Mouse (Mus musculus) forebrain, embryonic 15.5 days (tissue): ENCODE measurements at regions not wholly inside any gene's neighbourhood (a gene's known extent, or its start where the extent isn't known, plus 50 kb on each side); places are given as distances from the start of the nearest gene placed in this dataset.
A peak's percentile ranks its signal among the peaks of the same experiment; 100 is the strongest.

Experiments used
- ATAC-seq: fragments of 200-750 bp; cut with Nextera tagmentation; replicated peaks from 2 replicates; pipeline ENCODE4 v1.8.0; 2017; ENCODE audit warnings: mild to moderate bottlenecking, moderate TSS enrichment, moderate library complexity
- H3K27ac ChIP-seq: fragments of 300-500 bp; sonication (generic); replicated peaks from 2 replicates; pipeline ENCODE4 v1.5.1; 2015; ENCODE audit warnings: mild to moderate bottlenecking, inconsistent platforms
- H3K27me3 ChIP-seq: fragments of 300-500 bp; sonication (generic); 2 replicates; pipeline ENCODE4 v1.6.1; 2015; ENCODE audit warnings: inconsistent platforms
- H3K36me3 ChIP-seq: fragments of 300-500 bp; sonication (generic); 2 replicates; pipeline ENCODE4 v1.6.1; 2015; ENCODE audit warnings: mild to moderate bottlenecking, inconsistent platforms
- H3K4me1 ChIP-seq: fragments of 300-500 bp; sonication (generic); 2 replicates; pipeline ENCODE4 v1.6.1; 2015; ENCODE audit warnings: inconsistent platforms
- H3K4me2 ChIP-seq: fragments of 300-500 bp; sonication (generic); replicated peaks from 2 replicates; pipeline ENCODE4 v1.6.1; 2015; ENCODE audit warnings: mild to moderate bottlenecking, inconsistent platforms
- H3K4me3 ChIP-seq: fragments of 300-500 bp; sonication (generic); 2 replicates; pipeline ENCODE4 v1.5.1; 2015; ENCODE audit warnings: mild to moderate bottlenecking, inconsistent platforms
- H3K9ac ChIP-seq: fragments of 300-500 bp; sonication (generic); replicated peaks from 2 replicates; pipeline ENCODE4 v1.6.1; 2015; ENCODE audit warnings: mild to moderate bottlenecking, inconsistent platforms
- H3K9me3 ChIP-seq: fragments of 300-500 bp; sonication (generic); 2 replicates; pipeline ENCODE4 v1.6.1; 2016; ENCODE audit warnings: inconsistent platforms
- whole genome bisulfite sequencing: fragments of 180-500 bp; shearing (Covaris S2); methylation state at CpG from one replicate; pipeline ENCODE4 v1.1.7; 2015; ENCODE audit warnings: mixed read lengths; 5-methylcytosine and 5-hydroxymethylcytosine counted together

GRCm38 (mm10) chr6:105549366-105549765 lies 128.1 kb upstream of the Cntn4 start:
- WGBS: 63% methylated on average over 1 of the region's 1 CpGs
- H3K27ac ChIP-seq: no peak overlapping the region
- H3K36me3 ChIP-seq: no peaks in the 10 kb centered on the region
- no peaks in the 10 kb centered on the region for H3K27me3 ChIP-seq
- no peak overlapping the region for H3K4me2 ChIP-seq
- H3K9ac ChIP-seq: no peak overlapping the region
- ATAC-seq: no peak
- H3K9me3 ChIP-seq: no peaks in the 10 kb centered on the region
- H3K4me3 ChIP-seq: no peak overlapping the region
- H3K4me1 ChIP-seq: no peaks in the 10 kb centered on the region

DNA sequence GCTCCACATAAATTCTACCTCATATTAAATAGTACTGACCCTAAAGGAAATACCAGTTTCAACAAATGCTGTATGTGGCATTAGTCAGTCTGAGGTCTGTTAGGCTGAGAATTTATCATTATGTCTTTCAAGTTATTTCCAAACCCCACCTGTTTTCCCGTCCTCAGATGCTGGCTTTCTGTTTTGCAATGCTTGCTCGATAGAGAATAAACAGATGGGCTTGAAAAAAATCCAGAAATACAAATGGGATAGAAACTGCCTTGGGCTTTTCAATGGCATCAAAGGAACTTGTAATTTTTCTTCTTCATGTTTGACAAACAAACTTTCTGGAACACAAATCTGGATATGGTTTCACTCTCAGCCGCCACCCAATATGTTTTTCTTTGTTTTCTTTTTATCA lies 109.2 kb upstream of the Cntn4 start:
- Histone ChIP-seq H3K36me3 (no peaks in the 10 kb centered on the region), H3K4me3 (no peak overlapping the region), H3K9ac (no peak overlapping the region), H3K4me1 (0 out of 2 replicates have a peak, but pooled peaks cover 7% of the 10 kb centered on the region), H3K4me2 (no peak overlapping the region), H3K27me3 (no peaks in the 10 kb centered on the region), H3K9me3 (no peaks in the 10 kb centered on the region), H3K27ac (no peak overlapping the region)
- ATAC-seq: no peak
- 68% methylated on average over 3 of the region's 3 CpGs for WGBS

DNA sequence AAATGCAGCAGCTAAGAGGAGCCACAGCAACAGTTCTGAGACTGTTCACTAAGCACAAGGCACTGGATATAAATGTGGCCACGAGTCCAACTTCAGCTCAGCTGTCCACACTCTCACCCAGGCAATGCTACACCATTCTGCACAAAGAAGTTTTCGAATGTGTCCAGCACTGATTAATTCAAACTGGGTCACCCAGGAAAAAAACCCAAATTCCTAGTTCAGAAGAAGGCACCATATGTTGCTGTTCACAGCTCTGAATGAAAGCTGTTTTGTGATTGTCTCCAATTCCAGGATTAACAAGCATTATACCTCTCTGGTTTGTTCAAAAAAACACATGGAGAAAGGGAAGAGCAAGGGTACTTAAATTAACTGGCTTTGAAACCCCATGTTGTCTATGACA lies 108.4 kb upstream of the Cntn4 start:
- Histone ChIP-seq H3K4me2 (no peak overlapping the region), H3K27me3 (no peaks in the 10 kb centered on the region), H3K4me3 (no peak overlapping the region), H3K9me3 (no peaks in the 10 kb centered on the region), H3K9ac (no peak overlapping the region), H3K4me1 (0 out of 2 replicates have a peak, but pooled peaks cover 7% of the 10 kb centered on the region), H3K27ac (no peak overlapping the region), H3K36me3 (no peaks in the 10 kb centered on the region)
- 63% methylated on average over 2 of the region's 2 CpGs for WGBS
- peak; percentile 66; the same call in 1 of the 2 replicates for ATAC-seq

DNA sequence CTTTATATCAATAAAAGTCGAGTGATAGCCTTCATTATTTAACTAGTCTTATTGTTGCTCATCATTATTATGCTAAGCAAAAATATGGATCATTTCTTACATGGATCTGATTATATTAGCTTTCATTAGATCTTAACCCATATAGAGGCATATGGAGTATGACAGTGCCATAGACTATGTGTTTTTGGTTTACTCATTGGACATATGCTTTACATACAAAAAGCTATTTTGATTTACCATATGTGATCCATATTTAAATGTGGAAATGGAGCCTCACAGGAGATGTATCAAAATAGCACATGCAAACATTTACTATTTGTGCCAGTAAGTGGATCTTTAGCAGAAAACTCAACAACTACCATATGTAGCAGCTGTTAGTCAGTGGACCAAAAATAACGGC lies 73.2 kb upstream of the Cntn4 start:
- Histone ChIP-seq H3K4me2 (no peak overlapping the region), H3K27ac (no peak overlapping the region), H3K27me3 (no peaks in the 10 kb centered on the region), H3K4me1 (no peaks in the 10 kb centered on the region), H3K36me3 (no peaks in the 10 kb centered on the region), H3K9me3 (no peaks in the 10 kb centered on the region), H3K4me3 (no peak overlapping the region), H3K9ac (no peak overlapping the region)
- 54% methylated on average over 2 of the region's 2 CpGs for WGBS
- 0 out of 2 replicates have a peak, but pooled peaks have one; percentile 35 for ATAC-seq
